Comparison of ENCODE assay signal across 27 mouse cellular contexts in the genomic region with DNA sequence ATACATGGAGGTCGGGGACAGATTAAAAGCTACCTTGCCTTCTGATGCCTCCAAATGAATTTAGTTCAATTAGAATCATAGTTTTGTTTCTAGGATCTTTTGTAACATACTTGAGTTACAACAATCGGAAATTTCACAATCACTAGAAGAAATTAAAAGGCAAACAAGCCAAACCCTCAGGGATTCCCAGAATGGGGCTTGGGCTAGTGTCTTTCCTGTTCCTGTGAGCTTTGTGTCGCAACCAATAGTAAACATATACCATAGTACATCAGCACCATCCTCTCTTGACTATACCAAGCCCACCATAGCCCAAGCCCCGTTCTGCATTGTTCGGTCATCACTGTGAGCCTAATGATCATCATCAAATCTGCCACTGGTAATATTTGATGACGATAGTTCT. TPM values are rescaled to one million over a fixed set of nuclear protein-coding genes. Genes with fewer than 3 reads are reported as not detected.
"Had no signal": no experiment of that assay in that cellular context is flagged by ENCODE, and none has a peak within 500 bp of the region (broad histone marks: within the 10 kb centered on the region; RNA-seq: fewer than 3 reads in every experiment).

No protein-coding gene starts in this region.

- DNase-seq: gastrocnemius, postnatal 14 days; gastrocnemius, postnatal 36 days; heart, adult 18-20 months; heart, postnatal 10 days; kidney, adult 11 months; kidney, adult 2 months; kidney, postnatal 10 days; kidney, postnatal 25 days; kidney, postnatal 4 days; liver; liver, embryonic 13.5 days had no signal

- H3K4me1 ChIP-seq: heart, embryonic 12.5 days; hindbrain, embryonic 13.5 days; hindbrain, embryonic 15.5 days; limb, embryonic 10.5 days; limb, embryonic 12.5 days had no signal

- H3K9ac ChIP-seq: heart, embryonic 12.5 days; hindbrain, embryonic 13.5 days; hindbrain, embryonic 15.5 days; limb, embryonic 12.5 days; liver, embryonic 13.5 days had no signal

- ATAC-seq: hindbrain, postnatal 0 days; intestine, embryonic 16.5 days had no signal

- H3K27ac ChIP-seq: heart, embryonic 10.5 days; hindbrain, embryonic 13.5 days; hindbrain, embryonic 15.5 days; hindbrain, postnatal 0 days; layer of hippocampus, adult 2 months; left cerebral cortex, adult 2 months; limb, embryonic 10.5 days; limb, embryonic 12.5 days; liver, embryonic 13.5 days had no signal

- H3K4me2 ChIP-seq: heart, embryonic 12.5 days; hindbrain, embryonic 13.5 days; hindbrain, embryonic 15.5 days; limb, embryonic 12.5 days; liver, embryonic 13.5 days had no signal

- H3K9me3 ChIP-seq: heart, embryonic 10.5 days; heart, embryonic 12.5 days; hindbrain, embryonic 13.5 days; hindbrain, embryonic 15.5 days; limb, embryonic 10.5 days; limb, embryonic 12.5 days; liver, embryonic 13.5 days had no signal

- H3K36me3 ChIP-seq: heart, embryonic 10.5 days; heart, embryonic 12.5 days; hindbrain, embryonic 13.5 days; hindbrain, embryonic 15.5 days; limb, embryonic 10.5 days; limb, embryonic 12.5 days; liver, embryonic 13.5 days had no signal

- H3K4me3 ChIP-seq: heart, embryonic 10.5 days; heart, embryonic 12.5 days; hindbrain, embryonic 13.5 days; hindbrain, embryonic 15.5 days; layer of hippocampus, adult 2 months; left cerebral cortex, adult 2 months; limb, embryonic 10.5 days; limb, embryonic 12.5 days; liver, embryonic 13.5 days had no signal

- H3K27me3 ChIP-seq: heart, embryonic 12.5 days; hindbrain, embryonic 13.5 days; hindbrain, embryonic 15.5 days; limb, embryonic 12.5 days; liver, embryonic 13.5 days had no signal

RNA-seq across cellular contexts. Expression of gene Abcc12, which starts 18.8 kb away (rescaled TPM):
- total RNA-seq: gastrocnemius, adult 18-20 months; heart, adult 8-10 months; heart, postnatal 25 days; hematopoietic stem cell, adult 5-6 weeks had no signal
- polyA plus RNA-seq: heart, embryonic 10.5 days; heart, embryonic 12.5 days; heart, embryonic 14.5 days; hindbrain, embryonic 11.5 days; liver, embryonic 13.5 days had no signal
